Mouse (Mus musculus): ENCODE results near the gene Tab1.

DNA sequence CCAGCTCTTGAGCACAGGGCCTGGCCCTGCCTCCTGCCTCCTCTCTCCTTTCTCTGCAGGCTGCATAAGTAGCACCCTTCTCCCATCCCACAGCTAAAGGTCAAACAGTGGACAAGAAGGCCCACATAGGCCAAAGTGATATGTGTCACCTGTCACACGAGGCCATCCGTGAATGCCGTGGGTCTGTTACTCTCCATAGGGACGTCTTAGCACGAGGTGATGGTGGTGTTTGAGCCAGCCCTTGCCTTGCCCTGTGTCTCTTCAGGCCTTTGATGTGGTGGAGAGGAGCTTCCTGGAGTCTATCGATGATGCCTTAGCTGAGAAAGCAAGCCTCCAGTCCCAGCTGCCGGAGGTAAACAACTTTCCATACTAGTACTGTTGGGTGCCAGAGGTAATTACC, 16.6 kb downstream of the Tab1 start:
- TF ChIP-seq CTCF (IDR thresholded peaks at IDR 0.05; ENCODE audit: low read depth), result no peak
- no peak for TF ChIP-seq EP300 (IDR thresholded peaks at IDR 0.05; ENCODE audit: low read depth)

All from liver, embryonic 14.5 days (tissue).